ENCODE assay signal across 25 mouse cellular contexts in the genomic region with DNA sequence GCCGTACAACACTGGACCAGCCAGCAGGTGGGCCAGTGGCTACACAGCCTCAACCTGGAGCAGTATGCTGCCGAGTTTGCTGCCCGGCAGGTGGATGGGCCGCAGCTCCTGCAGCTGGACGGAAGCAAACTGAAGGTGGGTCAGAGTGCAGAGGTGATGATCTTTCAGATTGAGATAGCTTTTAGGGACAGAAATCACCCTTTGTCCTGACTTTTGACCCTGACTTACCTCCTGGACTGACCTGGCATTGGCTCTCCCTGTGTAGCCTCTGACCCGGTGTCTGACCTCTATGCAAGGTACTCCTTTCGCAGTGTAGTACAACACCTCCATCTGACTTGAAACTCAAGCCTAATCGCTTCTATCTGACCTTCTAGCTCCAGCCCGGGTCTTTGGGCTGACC. TPM values are rescaled to one million over a fixed set of nuclear protein-coding genes. Genes with fewer than 3 reads are reported as not detected.
A peak's percentile ranks its signal among the peaks of the same experiment; 100 is the strongest.
DNase-seq lines count a peak whose midpoint lies in the region; ATAC-seq and TF ChIP-seq lines count a peak whose summit lies in the region.
"Had no signal": no experiment of that assay in that cellular context is flagged by ENCODE, and none has a peak within 500 bp of the region (broad histone marks: within the 10 kb centered on the region; RNA-seq: fewer than 3 reads in every experiment).

No protein-coding gene starts in this region.

- no peak for ATAC-seq in forebrain, postnatal 0 days
- no peak for ATAC-seq in forebrain, embryonic 13.5 days
- no peak for ATAC-seq in hindbrain, embryonic 16.5 days
- ATAC-seq in hindbrain, embryonic 12.5 days (ENCODE audit: low FRiP score) = no peak
- no peak for ATAC-seq in liver, embryonic 15.5 days (ENCODE audit: insufficient read depth)
- ATAC-seq: activated CD4-positive, CD25-positive, alpha-beta regulatory T cell, adult 4 months; CD4-positive, CD25-positive, alpha-beta regulatory T cell, adult 4 months; forebrain, embryonic 14.5 days; forebrain, embryonic 16.5 days; Patski had no signal

- H3K9ac ChIP-seq in forebrain, postnatal 0 days = no peak overlapping the region
- no peak overlapping the region for H3K9ac ChIP-seq in forebrain, embryonic 13.5 days
- H3K9ac ChIP-seq in hindbrain, embryonic 16.5 days (ENCODE audit: low read depth, low read length) = no peak overlapping the region
- H3K9ac ChIP-seq in hindbrain, embryonic 12.5 days = no peak overlapping the region
- no peak overlapping the region for H3K9ac ChIP-seq in liver, embryonic 15.5 days
- H3K9ac ChIP-seq: embryonic facial prominence, embryonic 12.5 days had no signal

- no peak overlapping the region for H3K4me2 ChIP-seq in forebrain, postnatal 0 days (ENCODE audit: low read depth)
- no peak overlapping the region for H3K4me2 ChIP-seq in forebrain, embryonic 13.5 days
- H3K4me2 ChIP-seq in hindbrain, embryonic 16.5 days (ENCODE audit: low read length) = no peak overlapping the region
- no peak overlapping the region for H3K4me2 ChIP-seq in hindbrain, embryonic 12.5 days (replicated peaks)
- no peak overlapping the region for H3K4me2 ChIP-seq in liver, embryonic 15.5 days
- H3K4me2 ChIP-seq: embryonic facial prominence, embryonic 12.5 days had no signal

- WGBS in forebrain, postnatal 0 days = 92% methylated on average over 9 of the region's 9 CpGs
- WGBS in forebrain, embryonic 13.5 days = 97% methylated on average over 9 of the region's 9 CpGs
- WGBS in hindbrain, embryonic 16.5 days = 95% methylated on average over 9 of the region's 9 CpGs
- 95% methylated on average over 9 of the region's 9 CpGs for WGBS in hindbrain, embryonic 12.5 days
- 90% methylated on average over 9 of the region's 9 CpGs for WGBS in liver, embryonic 15.5 days (ENCODE audit: insufficient replicate concordance)

- no peak overlapping the region for H3K4me3 ChIP-seq in forebrain, postnatal 0 days (ENCODE audit: low read depth, low read length)
- no peak overlapping the region for H3K4me3 ChIP-seq in forebrain, embryonic 13.5 days
- no peak overlapping the region for H3K4me3 ChIP-seq in hindbrain, embryonic 16.5 days (ENCODE audit: low read length)
- no peak overlapping the region for H3K4me3 ChIP-seq in hindbrain, embryonic 12.5 days
- H3K4me3 ChIP-seq in liver, embryonic 15.5 days (replicated peaks) = no peak overlapping the region
- H3K4me3 ChIP-seq: embryonic facial prominence, embryonic 10.5 days; embryonic facial prominence, embryonic 12.5 days had no signal

- 0 out of 2 replicates have a peak, but pooled peaks have one; percentile 4 for TF ChIP-seq CTCF in forebrain, postnatal 0 days (IDR thresholded peaks at IDR 0.05; ENCODE audit: low read depth)

- no peaks in the 10 kb centered on the region for H3K9me3 ChIP-seq in forebrain, postnatal 0 days (ENCODE audit: low read length)
- no peaks in the 10 kb centered on the region for H3K9me3 ChIP-seq in forebrain, embryonic 13.5 days (replicated peaks)
- no peaks in the 10 kb centered on the region for H3K9me3 ChIP-seq in hindbrain, embryonic 16.5 days (ENCODE audit: control insufficient read depth, low read length)
- no peaks in the 10 kb centered on the region for H3K9me3 ChIP-seq in hindbrain, embryonic 12.5 days (replicated peaks)
- no peaks in the 10 kb centered on the region for H3K9me3 ChIP-seq in liver, embryonic 15.5 days (replicated peaks)
- H3K9me3 ChIP-seq: embryonic facial prominence, embryonic 10.5 days; embryonic facial prominence, embryonic 12.5 days; G1E had no signal

- H3K4me1 ChIP-seq in forebrain, postnatal 0 days (ENCODE audit: insufficient read depth) = no peaks in the 10 kb centered on the region
- H3K4me1 ChIP-seq in forebrain, embryonic 13.5 days = peaks cover 21% of the 10 kb centered on the region
- no peaks in the 10 kb centered on the region; the same call in 1 of the 2 replicates for H3K4me1 ChIP-seq in hindbrain, embryonic 16.5 days (ENCODE audit: control insufficient read depth, insufficient read depth, low read depth, low read length)
- peaks cover 7% of the 10 kb centered on the region for H3K4me1 ChIP-seq in hindbrain, embryonic 12.5 days
- peaks cover 39% of the 10 kb centered on the region for H3K4me1 ChIP-seq in liver, embryonic 15.5 days (replicated peaks)
- H3K4me1 ChIP-seq: embryonic facial prominence, embryonic 12.5 days had no signal

- peaks cover 74% of the 10 kb centered on the region for H3K36me3 ChIP-seq in forebrain, postnatal 0 days (ENCODE audit: insufficient read depth)
- H3K36me3 ChIP-seq in forebrain, embryonic 13.5 days (ENCODE audit: poor library complexity, severe bottlenecking) = peaks cover 79% of the 10 kb centered on the region
- peaks cover 47% of the 10 kb centered on the region for H3K36me3 ChIP-seq in hindbrain, embryonic 16.5 days (ENCODE audit: control insufficient read depth, insufficient read depth, low read length)
- H3K36me3 ChIP-seq in hindbrain, embryonic 12.5 days = peaks cover 77% of the 10 kb centered on the region
- peaks cover 78% of the 10 kb centered on the region for H3K36me3 ChIP-seq in liver, embryonic 15.5 days (replicated peaks)

- no peaks in the 10 kb centered on the region for H3K27me3 ChIP-seq in forebrain, postnatal 0 days (ENCODE audit: insufficient read depth, low read length)
- no peaks in the 10 kb centered on the region for H3K27me3 ChIP-seq in forebrain, embryonic 13.5 days
- no peaks in the 10 kb centered on the region for H3K27me3 ChIP-seq in hindbrain, embryonic 16.5 days (replicated peaks; ENCODE audit: control insufficient read depth, insufficient read depth, low read length)
- no peaks in the 10 kb centered on the region for H3K27me3 ChIP-seq in hindbrain, embryonic 12.5 days
- peaks cover 12% of the 10 kb centered on the region for H3K27me3 ChIP-seq in liver, embryonic 15.5 days
- H3K27me3 ChIP-seq: embryonic facial prominence, embryonic 12.5 days; Patski had no signal

- DNase-seq in cerebellum, adult 11-12 months = peak; percentile 66
- DNase-seq in cerebellum, adult 8-10 months = no peak
- no peak for DNase-seq in forebrain, postnatal 0 days
- no peak for DNase-seq in liver
- DNase-seq: adrenal gland, adult 8-10 months; adrenal gland, postnatal 14 days; adrenal gland, postnatal 36 days; B cell, adult 2 months; cerebellum, adult 9-10 months; cerebellum, postnatal 10 days; cerebellum, postnatal 25 days had no signal

- H3K27ac ChIP-seq in forebrain, postnatal 0 days (ENCODE audit: low read depth, low read length) = no peak overlapping the region
- H3K27ac ChIP-seq in forebrain, embryonic 13.5 days = no peak overlapping the region
- H3K27ac ChIP-seq in hindbrain, embryonic 16.5 days (ENCODE audit: low read depth, low read length) = peak overlapping the region; percentile 13; the same call in 1 of the 2 replicates
- H3K27ac ChIP-seq in hindbrain, embryonic 12.5 days = no peak overlapping the region
- H3K27ac ChIP-seq in liver, embryonic 15.5 days (replicated peaks) = 0 out of 2 replicates have a peak overlapping the region, but pooled peaks have one; percentile 14
- H3K27ac ChIP-seq: embryonic facial prominence, embryonic 10.5 days; embryonic facial prominence, embryonic 12.5 days had no signal

RNA-seq across cellular contexts. Expression of a gene that starts 13.8 kb away (rescaled TPM):
- 145 and 150 TPM in 2 replicates for total RNA-seq in forebrain, postnatal 0 days (2014; rRNA removed)
- polyA plus RNA-seq in forebrain, postnatal 0 days (2015; fragmentation: Nextera tagmentation; extraction: Ambion mirVana) = 113 and 130 TPM in 2 replicates
- 89.2 and 95.0 TPM in 2 replicates for polyA plus RNA-seq in forebrain, embryonic 13.5 days (2015; fragmentation: Nextera tagmentation; extraction: Ambion mirVana)
- polyA plus RNA-seq in hindbrain, embryonic 16.5 days (2015; fragmentation: Nextera tagmentation; extraction: Ambion mirVana) = 160 and 181 TPM in 2 replicates
- 94.6 and 106 TPM in 2 replicates for polyA plus RNA-seq in hindbrain, embryonic 12.5 days (2016; fragmentation: Nextera tagmentation; extraction: Ambion mirVana)
- 33.9 and 39.2 TPM in 2 replicates for polyA plus RNA-seq in liver, embryonic 15.5 days (2015; fragmentation: Nextera tagmentation; extraction: Ambion mirVana)

RNA-seq across cellular contexts. Expression of a gene that starts 17.7 kb away (rescaled TPM):
- 6.9 and 10.2 TPM in 2 replicates for total RNA-seq in forebrain, postnatal 0 days (2014; rRNA removed)
- polyA plus RNA-seq in forebrain, postnatal 0 days (2015; fragmentation: Nextera tagmentation; extraction: Ambion mirVana) = 31.9 and 38.1 TPM in 2 replicates
- 19.7 and 20.2 TPM in 2 replicates for polyA plus RNA-seq in forebrain, embryonic 13.5 days (2015; fragmentation: Nextera tagmentation; extraction: Ambion mirVana)
- 34.6 and 42.1 TPM in 2 replicates for polyA plus RNA-seq in hindbrain, embryonic 16.5 days (2015; fragmentation: Nextera tagmentation; extraction: Ambion mirVana)
- 22.5 and 25.6 TPM in 2 replicates for polyA plus RNA-seq in hindbrain, embryonic 12.5 days (2016; fragmentation: Nextera tagmentation; extraction: Ambion mirVana)
- 10.2 and 10.8 TPM in 2 replicates for polyA plus RNA-seq in liver, embryonic 15.5 days (2015; fragmentation: Nextera tagmentation; extraction: Ambion mirVana)
- total RNA-seq: CH12.LX had no signal

RNA-seq across cellular contexts. Expression of a gene that starts 32.6 kb away (rescaled TPM):
- total RNA-seq in forebrain, postnatal 0 days (2014; rRNA removed) = 184 and 202 TPM in 2 replicates
- polyA plus RNA-seq in forebrain, postnatal 0 days (2015; fragmentation: Nextera tagmentation; extraction: Ambion mirVana) = 22.3 and 24.9 TPM in 2 replicates
- 15.8 and 16.3 TPM in 2 replicates for polyA plus RNA-seq in forebrain, embryonic 13.5 days (2015; fragmentation: Nextera tagmentation; extraction: Ambion mirVana)
- 17.8 and 18.8 TPM in 2 replicates for polyA plus RNA-seq in hindbrain, embryonic 16.5 days (2015; fragmentation: Nextera tagmentation; extraction: Ambion mirVana)
- polyA plus RNA-seq in hindbrain, embryonic 12.5 days (2016; fragmentation: Nextera tagmentation; extraction: Ambion mirVana) = 16.8 and 18.5 TPM in 2 replicates
- 8.2 and 8.8 TPM in 2 replicates for polyA plus RNA-seq in liver, embryonic 15.5 days (2015; fragmentation: Nextera tagmentation; extraction: Ambion mirVana)

RNA-seq across cellular contexts. Expression of a gene that starts 47.4 kb away (rescaled TPM):
- total RNA-seq in forebrain, postnatal 0 days (2014; rRNA removed) = 0.15 TPM in 1 of 2 replicates, not detected in the other
- 0.09 and 0.13 TPM in 2 replicates for polyA plus RNA-seq in forebrain, postnatal 0 days (2015; fragmentation: Nextera tagmentation; extraction: Ambion mirVana)
- not detected in 2 replicates for polyA plus RNA-seq in forebrain, embryonic 13.5 days (2015; fragmentation: Nextera tagmentation; extraction: Ambion mirVana)
- 0.24 and 1.3 TPM in 2 replicates for polyA plus RNA-seq in hindbrain, embryonic 16.5 days (2015; fragmentation: Nextera tagmentation; extraction: Ambion mirVana)
- 0.43 and 1.5 TPM in 2 replicates for polyA plus RNA-seq in hindbrain, embryonic 12.5 days (2016; fragmentation: Nextera tagmentation; extraction: Ambion mirVana)
- polyA plus RNA-seq in liver, embryonic 15.5 days (2015; fragmentation: Nextera tagmentation; extraction: Ambion mirVana) = 0.35 and 1.1 TPM in 2 replicates
- total RNA-seq: adrenal gland, adult 8-10 months; adrenal gland, postnatal 14 days; adrenal gland, postnatal 36 days had no signal
- polyA plus RNA-seq: CD4-positive, CD25-positive, alpha-beta regulatory T cell, adult 4 months; forebrain, embryonic 11.5 days; forebrain, embryonic 14.5 days; G1E had no signal

RNA-seq across cellular contexts. Expression of a gene that starts 53.1 kb away (rescaled TPM):
- total RNA-seq in forebrain, postnatal 0 days (2014; rRNA removed) = 12.3 and 23.5 TPM in 2 replicates
- polyA plus RNA-seq in forebrain, postnatal 0 days (2015; fragmentation: Nextera tagmentation; extraction: Ambion mirVana) = 5.2 and 7.4 TPM in 2 replicates
- polyA plus RNA-seq in forebrain, embryonic 13.5 days (2015; fragmentation: Nextera tagmentation; extraction: Ambion mirVana) = 2.4 and 3.9 TPM in 2 replicates
- 16.7 and 19.3 TPM in 2 replicates for polyA plus RNA-seq in hindbrain, embryonic 16.5 days (2015; fragmentation: Nextera tagmentation; extraction: Ambion mirVana)
- 8.0 and 9.0 TPM in 2 replicates for polyA plus RNA-seq in hindbrain, embryonic 12.5 days (2016; fragmentation: Nextera tagmentation; extraction: Ambion mirVana)
- 2.0 and 2.6 TPM in 2 replicates for polyA plus RNA-seq in liver, embryonic 15.5 days (2015; fragmentation: Nextera tagmentation; extraction: Ambion mirVana)
- polyA plus RNA-seq: G1E had no signal

Comparison
In these comparisons a context has a peak if more than half of its experiments do, and no peak if none do; other contexts are left out.
1. H3K27ac ChIP-seq: peak in hindbrain, embryonic 16.5 days (single experiment) and liver, embryonic 15.5 days (single experiment); none in forebrain, postnatal 0 days (single experiment), forebrain, embryonic 13.5 days (single experiment) and hindbrain, embryonic 12.5 days (single experiment).